Mouse (Mus musculus) heart, postnatal 0 days (tissue): ENCODE data around the gene Pds5b. TPM values are rescaled to one million over a fixed set of nuclear protein-coding genes. Genes with fewer than 3 reads are reported as not detected.
"Not testable (repeated sequence)": the region's sequence is repeated elsewhere in the genome, so short reads cannot be mapped to it uniquely, and the experiment has no call there.

Source experiments
- ATAC-seq: fragments of 200-750 bp; cut with Nextera tagmentation; 2 replicates; pipeline ENCODE4 v1.8.0; 2017; ENCODE audit warnings: low read depth, moderate number of reproducible peaks, moderate library complexity; ENCODE audit not compliant: insufficient read depth
- DNase-seq: peaks from one replicate; pipeline ENCODE4 v3.0.0-alpha.2; 2016; ENCODE audit warnings: low spot score
- H3K27ac ChIP-seq: fragments of 300-500 bp; sonication (generic); 2 replicates; pipeline ENCODE4 v1.5.1; 2014; ENCODE audit warnings: low read depth, mild to moderate bottlenecking
- H3K27me3 ChIP-seq: fragments of 300-500 bp; sonication (generic); 2 replicates; pipeline ENCODE4 v1.6.1; 2014; ENCODE audit warnings: low read length, mixed read lengths; ENCODE audit not compliant: control insufficient read depth, insufficient read depth
- H3K36me3 ChIP-seq: fragments of 300-500 bp; sonication (generic); replicated peaks from 2 replicates; pipeline ENCODE4 v1.6.1; 2014; ENCODE audit warnings: low read length, mixed read lengths; ENCODE audit not compliant: control insufficient read depth, insufficient read depth
- H3K4me1 ChIP-seq: fragments of 300-500 bp; sonication (generic); 2 replicates; pipeline ENCODE4 v1.6.1; 2014; ENCODE audit warnings: antibody characterized with exemption; ENCODE audit not compliant: control insufficient read depth, insufficient read depth
- H3K4me2 ChIP-seq: fragments of 300-500 bp; sonication (generic); 2 replicates; pipeline ENCODE4 v1.6.1; 2014; ENCODE audit warnings: low read depth, mild to moderate bottlenecking, low read length, moderate library complexity
- H3K4me3 ChIP-seq: fragments of 300-500 bp; sonication (generic); 2 replicates; pipeline ENCODE4 v1.5.1; 2014; ENCODE audit warnings: low read depth, low read length
- H3K9ac ChIP-seq: fragments of 300-500 bp; sonication (generic); replicated peaks from 2 replicates; pipeline ENCODE4 v1.6.1; 2014; ENCODE audit warnings: low read depth, low read length, mixed read lengths
- H3K9me3 ChIP-seq: fragments of 300-500 bp; sonication (generic); replicated peaks from 2 replicates; pipeline ENCODE4 v1.6.1; 2016; ENCODE audit warnings: low read length; ENCODE audit not compliant: control insufficient read depth
- CTCF ChIP-seq: IDR thresholded peaks from 2 replicates; pipeline ENCODE4 v1.5.1; 2016; ENCODE audit warnings: antibody characterized with exemption, control low read depth, low read depth
- EP300 ChIP-seq: IDR thresholded peaks from 2 replicates; pipeline ENCODE4 v1.6.1; 2016; ENCODE audit warnings: antibody characterized with exemption, low read depth
- WGBS: fragments of 180-500 bp; shearing (Covaris S2); extraction: QIAGEN DNeasy Blood & Tissue Kit; methylation state at CpG from one replicate; pipeline ENCODE4 v1.1.7; 2014; 5-methylcytosine and 5-hydroxymethylcytosine counted together
- polyA plus RNA-seq: library from polyadenylated mRNA; unstranded; fragments of >200 nt; fragmentation: Nextera tagmentation; extraction: Ambion mirVana; gene quantifications from 2 replicates; pipeline ENCODE4 v1.2.1, GENCODE M21; 2015
- total RNA-seq: library from RNA; depleted of rRNA; stranded (reverse); fragments of >200 nt; gene quantifications from 2 replicates; pipeline ENCODE4 v1.2.3, GENCODE M21; 2014; ENCODE audit warnings: low replicate concordance

Pds5b gene
- total and polyA plus RNA-seq, 2 experiments from 2014 or later, result 8.1 to 24.2 TPM

GRCm38 (mm10) chr5:150644926-150645325 lies 28.6 kb upstream of the Pds5b start:
- 87% methylated on average over 4 of the region's 4 CpGs for WGBS
- no peaks in the 10 kb centered on the region for H3K27me3 ChIP-seq
- ATAC-seq (no peak), DNase-seq (no peak)
- H3K4me3 ChIP-seq, result no peak overlapping the region
- no peak for TF ChIP-seq CTCF
- TF ChIP-seq EP300, result no peak
- H3K4me2 ChIP-seq, result no peak overlapping the region
- peaks cover 59% of the 10 kb centered on the region for H3K36me3 ChIP-seq
- H3K27ac ChIP-seq, result no peak overlapping the region
- H3K9me3 ChIP-seq, result no peaks in the 10 kb centered on the region
- H3K9ac ChIP-seq, result no peak overlapping the region
- H3K4me1 ChIP-seq, result no peaks in the 10 kb centered on the region

GRCm38 (mm10) chr5:150652578-150652977 lies 21.0 kb upstream of the Pds5b start:
- H3K4me3 ChIP-seq, result no peak overlapping the region
- ATAC-seq (no peak), DNase-seq (no peak)
- no peak overlapping the region for H3K27ac ChIP-seq
- no peak overlapping the region for H3K4me2 ChIP-seq
- 94% methylated on average over 2 of the region's 2 CpGs for WGBS
- no peaks in the 10 kb centered on the region for H3K27me3 ChIP-seq
- no peaks in the 10 kb centered on the region for H3K9me3 ChIP-seq
- H3K36me3 ChIP-seq, result peaks cover 27% of the 10 kb centered on the region; the same call in 1 of the 2 replicates
- TF ChIP-seq CTCF, result no peak
- TF ChIP-seq EP300, result no peak
- H3K4me1 ChIP-seq, result 0 out of 2 replicates have a peak, but pooled peaks cover 3% of the 10 kb centered on the region
- H3K9ac ChIP-seq, result no peak overlapping the region

GRCm38 (mm10) chr5:150654548-150654947 lies 19.0 kb upstream of the Pds5b start:
- DNase-seq (no peak), ATAC-seq (no peak)
- H3K27ac ChIP-seq, result no peak overlapping the region
- no peak overlapping the region for H3K9ac ChIP-seq
- TF ChIP-seq EP300 (no peak), CTCF (no peak)
- no peaks in the 10 kb centered on the region for H3K27me3 ChIP-seq
- H3K4me3 ChIP-seq, result no peak overlapping the region
- no peak overlapping the region for H3K4me2 ChIP-seq
- no peaks in the 10 kb centered on the region for H3K9me3 ChIP-seq
- H3K4me1 ChIP-seq, result 0 out of 2 replicates have a peak, but pooled peaks cover 15% of the 10 kb centered on the region
- 0 out of 2 replicates have a peak, but pooled peaks cover 10% of the 10 kb centered on the region for H3K36me3 ChIP-seq

- H3K9ac ChIP-seq, H3K9me3 ChIP-seq, DNase-seq, H3K4me2 ChIP-seq, H3K27me3 ChIP-seq, ATAC-seq, H3K4me3 ChIP-seq, H3K27ac ChIP-seq: not testable (repeated sequence)
- Histone ChIP-seq H3K36me3 (peaks cover 15% of the 10 kb centered on the region; the same call in 1 of the 2 replicates), H3K4me1 (peaks cover 36% of the 10 kb centered on the region)
- 87% methylated on average over 6 of the region's 6 CpGs for WGBS
These were observed 14.1 kb upstream of the Pds5b start for GRCm38 (mm10) chr5:150659425-150659824.

GRCm38 (mm10) chr5:150660296-150660695 lies 13.2 kb upstream of the Pds5b start:
- H3K9ac ChIP-seq, DNase-seq, H3K4me3 ChIP-seq, H3K27ac ChIP-seq, H3K9me3 ChIP-seq, H3K4me2 ChIP-seq, ATAC-seq, H3K27me3 ChIP-seq: not testable (repeated sequence)
- 90% methylated on average over 3 of the region's 3 CpGs for WGBS
- peaks cover 36% of the 10 kb centered on the region for H3K4me1 ChIP-seq
- peaks cover 12% of the 10 kb centered on the region; the same call in 1 of the 2 replicates for H3K36me3 ChIP-seq

- not testable (repeated sequence) for H3K27me3 ChIP-seq, ATAC-seq, H3K9ac ChIP-seq, DNase-seq, H3K9me3 ChIP-seq
- peak overlapping the region; percentile 19; the same call in 1 of the 2 replicates for H3K4me3 ChIP-seq
- peaks cover 12% of the 10 kb centered on the region; the same call in 1 of the 2 replicates for H3K36me3 ChIP-seq
- H3K4me1 ChIP-seq, result peaks cover 21% of the 10 kb centered on the region
- H3K27ac ChIP-seq, result peak overlapping the region; percentile 12; the same call in 1 of the 2 replicates
- H3K4me2 ChIP-seq, result peak overlapping the region; percentile 74
- 24% methylated on average over 7 of the region's 7 CpGs for WGBS
These were observed 9.6 kb upstream of the Pds5b start for GRCm38 (mm10) chr5:150663926-150664325.
